Mouse (Mus musculus) embryonic fibroblast, embryonic 13.5 days (primary cell): ENCODE measurements around the gene H2-DMb1. TPM values are rescaled to one million over a fixed set of nuclear protein-coding genes. Genes with fewer than 3 reads are reported as not detected.

Experiments
- H3K27ac ChIP-seq: 2 replicates; pipeline ENCODE4 v1.5.1; 2012; ENCODE audit warnings: low read length, control low read depth, inconsistent platforms; ENCODE audit not compliant: insufficient read depth
- H3K4me1 ChIP-seq: 2 replicates; pipeline ENCODE4 v1.6.1; 2011; ENCODE audit warnings: low read length; ENCODE audit not compliant: control insufficient read depth, insufficient read depth
- H3K4me3 ChIP-seq: 2 replicates; pipeline ENCODE4 v1.5.1; 2011; ENCODE audit warnings: mild to moderate bottlenecking, control low read depth, low read length; ENCODE audit not compliant: insufficient read depth
- CTCF ChIP-seq: IDR thresholded peaks from 2 replicates; pipeline ENCODE4 v1.5.1; 2011; ENCODE audit warnings: mild to moderate bottlenecking, control low read depth, low read length, moderate library complexity, borderline replicate concordance; ENCODE audit not compliant: insufficient read depth
- POLR2A ChIP-seq: IDR thresholded peaks from 2 replicates; pipeline ENCODE4 v1.6.1; 2011; ENCODE audit warnings: low read depth, mild to moderate bottlenecking, control low read depth, low read length, moderate library complexity
- polyA plus RNA-seq: library from polyadenylated mRNA; stranded (reverse); fragments of >200 nt; gene quantifications from 2 replicates; pipeline ENCODE4 v1.2.4, GENCODE M21; 2011; ENCODE audit warnings: low read depth; ENCODE audit not compliant: missing spikeins, insufficient read length

Gene H2-DMb1
- polyA plus RNA-seq, 1 experiment = 2.4 TPM

GRCm38 (mm10) chr17:34200772-34201505, 48.1 kb downstream of the H2-DMb1 start:
- H3K4me3 ChIP-seq = no peak overlapping the region
- TF ChIP-seq CTCF = no peak
- TF ChIP-seq POLR2A = no peak
- no peak overlapping the region for H3K27ac ChIP-seq
- no peaks in the 10 kb centered on the region for H3K4me1 ChIP-seq

- Histone ChIP-seq H3K4me1 (no peaks in the 10 kb centered on the region), H3K4me3 (no peak overlapping the region), H3K27ac (no peak overlapping the region)
- no peak for TF ChIP-seq POLR2A
- TF ChIP-seq CTCF = no peak
These were observed 48.7 kb downstream of the H2-DMb1 start for GRCm38 (mm10) chr17:34201506-34202055.

GRCm38 (mm10) chr17:34202760-34203442, 50.0 kb downstream of the H2-DMb1 start:
- Histone ChIP-seq H3K27ac (no peak overlapping the region), H3K4me1 (no peaks in the 10 kb centered on the region), H3K4me3 (no peak overlapping the region)
- no peak for TF ChIP-seq CTCF
- no peak for TF ChIP-seq POLR2A

- Histone ChIP-seq H3K4me3 (peak within 1 kb of the TSS; percentile 82), H3K4me1 (no peaks in the 10 kb centered on the region), H3K27ac (no peak within 1 kb of the TSS)
- TF ChIP-seq POLR2A = no peak
- no peak for TF ChIP-seq CTCF
These were observed 50.6 kb downstream of the H2-DMb1 start, which contains the start of gene Tap2 for GRCm38 (mm10) chr17:34203444-34203843. Gene Tap2, plus strand, starts transcription at chr17:34203527.

GRCm38 (mm10) chr17:34204303-34205010, 51.6 kb downstream of the H2-DMb1 start:
- TF ChIP-seq CTCF (peak; percentile 87), POLR2A (0 out of 2 replicates have a peak, but pooled peaks have one; percentile 25)
- peak overlapping the region; percentile 82 for H3K4me3 ChIP-seq
- H3K4me1 ChIP-seq = no peaks in the 10 kb centered on the region
- H3K27ac ChIP-seq = no peak overlapping the region

- Histone ChIP-seq H3K4me3 (peak overlapping the region; percentile 82), H3K4me1 (no peaks in the 10 kb centered on the region), H3K27ac (no peak overlapping the region)
- no peak for TF ChIP-seq POLR2A
- no peak for TF ChIP-seq CTCF
These were observed 52.3 kb downstream of the H2-DMb1 start for GRCm38 (mm10) chr17:34205021-34205745.

GRCm38 (mm10) chr17:34205746-34206176, 52.9 kb downstream of the H2-DMb1 start:
- Histone ChIP-seq H3K4me3 (no peak overlapping the region), H3K27ac (no peak overlapping the region), H3K4me1 (no peaks in the 10 kb centered on the region)
- TF ChIP-seq CTCF = 0 out of 2 replicates have a peak, but pooled peaks have one; percentile 11
- TF ChIP-seq POLR2A = no peak

- no peaks in the 10 kb centered on the region for H3K4me1 ChIP-seq
- H3K27ac ChIP-seq = no peak overlapping the region
- no peak overlapping the region for H3K4me3 ChIP-seq
- TF ChIP-seq CTCF (no peak), POLR2A (no peak)
These were observed 53.9 kb downstream of the H2-DMb1 start for GRCm38 (mm10) chr17:34206731-34207130.

- H3K27ac ChIP-seq = no peak overlapping the region
- no peaks in the 10 kb centered on the region for H3K4me1 ChIP-seq
- no peak for TF ChIP-seq POLR2A
- no peak for TF ChIP-seq CTCF
- no peak overlapping the region for H3K4me3 ChIP-seq
These were observed 54.6 kb downstream of the H2-DMb1 start for GRCm38 (mm10) chr17:34207456-34207855.
